Mouse (Mus musculus) heart, adult 9 months (tissue): ENCODE measurements around the gene Serpina3j.
"Not testable (repeated sequence)": the region's sequence is repeated elsewhere in the genome, so short reads cannot be mapped to it uniquely, and the experiment has no call there.

Experiments used
- DNase-seq, 2 experiments: peaks; one replicate each; pipeline ENCODE4 v3.0.0; 2022; ENCODE audit warnings: low spot score in 2 of 2

Serpina3j gene

GRCm38 (mm10) chr12:104314253-104314652, at the start of gene Serpina3j:
Gene Serpina3j (plus strand): TSS chr12:104314553.
- DNase-seq, result no peak

GRCm38 (mm10) chr12:104266374-104266773, 48.0 kb upstream of the Serpina3j start:
- DNase-seq, result no peak

- no peak for DNase-seq
Measured at GRCm38 (mm10) chr12:104278216-104279055, 35.9 kb upstream of the Serpina3j start.

- DNase-seq, result no peak
Measured at GRCm38 (mm10) chr12:104279056-104279435, 35.3 kb upstream of the Serpina3j start.

GRCm38 (mm10) chr12:104283380-104283779, 31.0 kb upstream of the Serpina3j start:
- no peak for DNase-seq

- DNase-seq, result no peak
Measured at GRCm38 (mm10) chr12:104288336-104288735, 26.0 kb upstream of the Serpina3j start.

- DNase-seq, result no peak
Measured at GRCm38 (mm10) chr12:104289872-104290271, 24.5 kb upstream of the Serpina3j start.

GRCm38 (mm10) chr12:104293963-104294362, 20.4 kb upstream of the Serpina3j start:
- no peak for DNase-seq

GRCm38 (mm10) chr12:104298049-104298448, 16.3 kb upstream of the Serpina3j start:
- DNase-seq, result no peak

GRCm38 (mm10) chr12:104305991-104306390, 8.4 kb upstream of the Serpina3j start:
- no peak for DNase-seq

GRCm38 (mm10) chr12:104322454-104322853, 8.1 kb downstream of the Serpina3j start:
- DNase-seq, result no peak

- DNase-seq, result no peak
Measured at GRCm38 (mm10) chr12:104331701-104332100, 17.3 kb downstream of the Serpina3j start.

GRCm38 (mm10) chr12:104336873-104337272, 22.5 kb downstream of the Serpina3j start:
- not testable (repeated sequence) for DNase-seq

- not testable (repeated sequence) for DNase-seq
Measured at GRCm38 (mm10) chr12:104338226-104338625, 23.9 kb downstream of the Serpina3j start, which contains the start of the genes Serpina3k and Serpina3m. Gene Serpina3k (plus strand): TSS chr12:104338486. Gene Serpina3m (plus strand): TSS chr12:104338486.

GRCm38 (mm10) chr12:104338705-104339104, 24.4 kb downstream of the Serpina3j start:
- DNase-seq, result no peak

- DNase-seq, result not testable (repeated sequence)
Measured at GRCm38 (mm10) chr12:104342489-104342888, 28.1 kb downstream of the Serpina3j start.

GRCm38 (mm10) chr12:104345181-104345580, 30.8 kb downstream of the Serpina3j start:
- no peak for DNase-seq

GRCm38 (mm10) chr12:104345707-104346106, 31.4 kb downstream of the Serpina3j start:
- DNase-seq, result no peak

- DNase-seq, result no peak
Measured at GRCm38 (mm10) chr12:104347091-104347490, 32.7 kb downstream of the Serpina3j start.

GRCm38 (mm10) chr12:104351812-104352211, 37.5 kb downstream of the Serpina3j start:
- peak in 1 of 2 experiments; percentile 3 for DNase-seq

GRCm38 (mm10) chr12:104356006-104356405, 41.7 kb downstream of the Serpina3j start:
- DNase-seq, result no peak

- DNase-seq, result no peak
Measured at GRCm38 (mm10) chr12:104369986-104370385, 55.6 kb downstream of the Serpina3j start.
